Mouse (Mus musculus) CH12.LX (cell line): ENCODE results near the gene Fbrs. TPM values are rescaled to one million over a fixed set of nuclear protein-coding genes. Genes with fewer than 3 reads are reported as not detected.
"Not testable (repeated sequence)": the region's sequence is repeated elsewhere in the genome, so short reads cannot be mapped to it uniquely, and the experiment has no call there.

Experiments
- DNase-seq: peaks from one replicate; pipeline ENCODE4 v3.0.0-alpha.2; 2013; ENCODE audit errors: extremely low read depth
- H3K27ac ChIP-seq: 2 replicates; pipeline ENCODE4 v1.5.1; 2012; ENCODE audit warnings: low read depth, mild to moderate bottlenecking, control low read depth, moderate library complexity; ENCODE audit not compliant: insufficient read depth
- H3K27me3 ChIP-seq: replicated peaks from 2 replicates; pipeline ENCODE3; 2012; ENCODE audit warnings: inconsistent platforms
- H3K36me3 ChIP-seq, 2 experiments: replicated peaks in 1 of 2; 2 replicates each; pipeline versions ENCODE3 to v1.6.1; 2012; ENCODE audit warnings: inconsistent platforms in 1 of 2, low read length in 1 of 2, mild to moderate bottlenecking in 1 of 2, mixed read lengths in 1 of 2, moderate library complexity in 1 of 2; ENCODE audit not compliant: control insufficient read depth in 1 of 2, insufficient read depth in 1 of 2
- H3K4me1 ChIP-seq, 2 experiments: 2 replicates each; pipeline ENCODE4 v1.6.1; 2012; ENCODE audit warnings: inconsistent platforms in 1 of 2, moderate library complexity in 1 of 2; ENCODE audit not compliant: insufficient read depth in 2 of 2, control insufficient read depth in 1 of 2
- H3K4me2 ChIP-seq: 2 replicates; pipeline ENCODE4 v1.6.1; 2012; ENCODE audit warnings: low read depth, mild to moderate bottlenecking, control low read depth; ENCODE audit not compliant: poor library complexity, insufficient read depth, severe bottlenecking
- H3K4me3 ChIP-seq, 3 experiments: fragments of 150-350 bp in 1 of 3; sonication (generic) in 1 of 3; replicated peaks in 1 of 3; 2 replicates each; pipeline versions ENCODE3 to v1.5.1; 2011 to 2012; ENCODE audit warnings: low read depth in 2 of 3, low read length in 2 of 3, mild to moderate bottlenecking in 2 of 3, moderate library complexity in 2 of 3, control low read depth in 1 of 3, improper control_type of control experiment in 1 of 3, inconsistent platforms in 1 of 3, mixed read lengths in 1 of 3; ENCODE audit not compliant: poor library complexity in 1 of 3
- H3K79me2 ChIP-seq: replicated peaks from 2 replicates; pipeline ENCODE4 v1.6.1; 2012; ENCODE audit warnings: mild to moderate bottlenecking, moderate library complexity; ENCODE audit not compliant: control insufficient read depth, poor library complexity, insufficient read depth, severe bottlenecking; ENCODE audit errors: extremely low read depth
- H3K9ac ChIP-seq: 2 replicates; pipeline ENCODE4 v1.6.1; 2012; ENCODE audit warnings: low read depth, mild to moderate bottlenecking, control low read depth, moderate library complexity; ENCODE audit not compliant: insufficient read depth
- H3K9me3 ChIP-seq: replicated peaks from 2 replicates; pipeline ENCODE3; 2012; ENCODE audit warnings: low read length, inconsistent platforms, mixed read lengths
- BHLHE40 ChIP-seq: IDR thresholded peaks from 2 replicates; pipeline ENCODE4 v1.6.1; 2011; ENCODE audit warnings: mild to moderate bottlenecking, low read depth, low read length, improper control_type of control experiment
- CHD1 ChIP-seq: IDR thresholded peaks from 2 replicates; pipeline ENCODE4 v1.6.1; 2012; ENCODE audit warnings: low read depth, low read length, improper control_type of control experiment, inconsistent platforms
- E2F4 ChIP-seq: IDR thresholded peaks from 2 replicates; pipeline ENCODE4 v1.6.1; 2011; ENCODE audit warnings: low read depth, low read length, improper control_type of control experiment; ENCODE audit not compliant: insufficient replicate concordance
- EP300 ChIP-seq: IDR thresholded peaks from 2 replicates; pipeline ENCODE4 v1.6.1; 2011; ENCODE audit warnings: low read length, improper control_type of control experiment
- ETS1 ChIP-seq: conservative IDR thresholded peaks from 2 replicates; pipeline ENCODE4 v1.6.1; 2012; ENCODE audit warnings: low read depth, mild to moderate bottlenecking, inconsistent platforms, low read length, improper control_type of control experiment, moderate library complexity
- HCFC1 ChIP-seq: IDR thresholded peaks from 2 replicates; pipeline ENCODE4 v1.6.1; 2012; ENCODE audit warnings: low read depth, mild to moderate bottlenecking, inconsistent platforms, low read length, improper control_type of control experiment
- IRF4 ChIP-seq: IDR thresholded peaks from 2 replicates; pipeline ENCODE4 v1.6.1; 2014; ENCODE audit warnings: low read depth, mild to moderate bottlenecking, inconsistent platforms, low read length, improper control_type of control experiment
- JUND ChIP-seq: conservative IDR thresholded peaks from 2 replicates; pipeline ENCODE4 v1.6.1; 2011; ENCODE audit warnings: low read depth, low read length, improper control_type of control experiment
- MEF2A ChIP-seq: IDR thresholded peaks from 2 replicates; pipeline ENCODE4 v1.6.1; 2014; ENCODE audit warnings: low read depth, mild to moderate bottlenecking, inconsistent platforms, low read length, improper control_type of control experiment, borderline replicate concordance
- MXI1 ChIP-seq: IDR thresholded peaks from 2 replicates; pipeline ENCODE4 v1.6.1; 2011; ENCODE audit warnings: mild to moderate bottlenecking, low read depth, low read length, improper control_type of control experiment
- MYC ChIP-seq: IDR thresholded peaks from 2 replicates; pipeline ENCODE4 v1.6.1; 2011; ENCODE audit warnings: low read depth, mild to moderate bottlenecking, improper control_type of control experiment, low read length
- NRF1 ChIP-seq: IDR thresholded peaks from 2 replicates; pipeline ENCODE4 v1.6.1; 2014; ENCODE audit warnings: low read depth, mild to moderate bottlenecking, inconsistent platforms, low read length, improper control_type of control experiment, moderate library complexity
- PAX5 ChIP-seq: IDR thresholded peaks from 2 replicates; pipeline ENCODE4 v1.6.1; 2012; ENCODE audit warnings: low read length, inconsistent platforms, mixed read lengths
- POLR2A ChIP-seq: IDR thresholded peaks from 2 replicates; pipeline ENCODE4 v1.6.1; 2011; ENCODE audit warnings: low read depth, mild to moderate bottlenecking, improper control_type of control experiment, low read length
- POLR2AphosphoS2 ChIP-seq: IDR thresholded peaks from 2 replicates; pipeline ENCODE4 v1.6.1; 2011; ENCODE audit warnings: low read depth, low read length, improper control_type of control experiment
- RAD21 ChIP-seq: IDR thresholded peaks from 2 replicates; pipeline ENCODE4 v1.6.1; 2011; ENCODE audit warnings: low read depth, mild to moderate bottlenecking, low read length, improper control_type of control experiment, moderate library complexity
- RCOR1 ChIP-seq: conservative IDR thresholded peaks from 2 replicates; pipeline ENCODE4 v1.6.1; 2012; ENCODE audit warnings: low read depth, mild to moderate bottlenecking, inconsistent platforms, low read length, improper control_type of control experiment
- SIN3A ChIP-seq: IDR thresholded peaks from 2 replicates; pipeline ENCODE4 v1.6.1; 2012; ENCODE audit warnings: low read length, improper control_type of control experiment, inconsistent platforms
- SMC3 ChIP-seq: IDR thresholded peaks from 2 replicates; pipeline ENCODE4 v1.6.1; 2011; ENCODE audit warnings: low read depth, low read length, improper control_type of control experiment
- TBP ChIP-seq: conservative IDR thresholded peaks from 2 replicates; pipeline ENCODE4 v1.6.1; 2011; ENCODE audit warnings: low read depth, low read length, improper control_type of control experiment
- TCF12 ChIP-seq: IDR thresholded peaks from 2 replicates; pipeline ENCODE4 v1.6.1; 2014; ENCODE audit warnings: low read depth, mild to moderate bottlenecking, inconsistent platforms, low read length, improper control_type of control experiment
- UBTF ChIP-seq: IDR thresholded peaks from 2 replicates; pipeline ENCODE4 v1.6.1; 2012; ENCODE audit warnings: low read depth, mild to moderate bottlenecking, inconsistent platforms, low read length, improper control_type of control experiment, moderate library complexity
- USF1 ChIP-seq: IDR thresholded peaks from 2 replicates; pipeline ENCODE4 v1.6.1; 2014; ENCODE audit warnings: low read depth, mild to moderate bottlenecking, inconsistent platforms, low read length, improper control_type of control experiment
- USF2 ChIP-seq: conservative IDR thresholded peaks from 2 replicates; pipeline ENCODE4 v1.6.1; 2011; ENCODE audit warnings: low read depth, low read length, improper control_type of control experiment
- ZC3H11A ChIP-seq: IDR thresholded peaks from 2 replicates; pipeline ENCODE4 v1.6.1; 2012; ENCODE audit warnings: low read depth, mild to moderate bottlenecking, inconsistent platforms, low read length, improper control_type of control experiment
- ZMIZ1 ChIP-seq: IDR thresholded peaks from 2 replicates; pipeline ENCODE4 v1.6.1; 2012; ENCODE audit warnings: low read depth, mild to moderate bottlenecking, inconsistent platforms, low read length, improper control_type of control experiment
- ZNF384 ChIP-seq: IDR thresholded peaks from 2 replicates; pipeline ENCODE4 v1.6.1; 2012; ENCODE audit warnings: low read depth, low read length, improper control_type of control experiment, inconsistent platforms
- dilution Hi-C: fragments of 300-500 bp; cut with MboI; formaldehyde crosslinking; loops from 2 replicates; pipeline ENCODE4 v1.14.3; 2020; ENCODE audit warnings: low sequenced_read_pairs; ENCODE audit not compliant: extremely low pct_unique_long_range_greater_than_20kb, extremely low pct_ligation_motif_present
- in situ Hi-C: fragments of 300-500 bp; cut with MboI; formaldehyde crosslinking; loops from 3 replicates; pipeline ENCODE4 v1.14.3; 2019; ENCODE audit warnings: low sequenced_read_pairs, low pct_ligation_motif_present, low pct_unique_long_range_greater_than_20kb, mixed read lengths
- polyA plus RNA-seq: library from polyadenylated mRNA; unstranded; fragments of >175 nt; gene quantifications from 2 replicates; pipeline ENCODE4 v1.2.1, GENCODE M21; 2012; ENCODE audit warnings: low read depth; ENCODE audit not compliant: insufficient read length
- total RNA-seq, 2 experiments: library from RNA; depleted of rRNA; stranded (reverse); fragments of 300-350 nt in 1 of 2; fragments of >200 nt in 1 of 2; gene quantifications; 2 replicates each; pipeline ENCODE4 v1.2.3; 2012 to 2014

Gene Fbrs
- total and polyA plus RNA-seq, 3 experiments, result 6.7 to 66.7 (median 14.4) TPM

GRCm38 (mm10) chr7:127465191-127465590, 13.8 kb upstream of the Fbrs start:
- no peak for DNase-seq
- Histone ChIP-seq H3K4me1 (peaks cover 2 to 27% of the 10 kb centered on the region in 2 experiments; a peak in 2 of 4 replicates), H3K9me3 (peaks cover 16% of the 10 kb centered on the region), H3K27me3 (no peaks in the 10 kb centered on the region), H3K9ac (no peak overlapping the region), H3K36me3 (peaks cover 22 to 51% of the 10 kb centered on the region in 2 experiments), H3K4me3 (no peak overlapping the region), H3K4me2 (no peak overlapping the region), H3K79me2 (peaks cover 6% of the 10 kb centered on the region), H3K27ac (no peak overlapping the region)
- in situ Hi-C loops, result no loop called here
- TF ChIP-seq MYC, result no peak
- TF ChIP-seq JUND, result no peak
- TF ChIP-seq UBTF, result no peak
- no peak for TF ChIP-seq EP300
- no peak for TF ChIP-seq POLR2AphosphoS2
- TF ChIP-seq ZMIZ1, result no peak
- TF ChIP-seq BHLHE40, result no peak
- no peak for TF ChIP-seq E2F4
- no peak for TF ChIP-seq NRF1
- no peak for TF ChIP-seq POLR2A
- TF ChIP-seq TBP, result no peak
- no peak for TF ChIP-seq SMC3
- TF ChIP-seq SIN3A, result no peak
- dilution Hi-C loops, result no loop called here

- H3K27me3 ChIP-seq, H3K79me2 ChIP-seq, dilution Hi-C loops, H3K4me2 ChIP-seq, H3K27ac ChIP-seq, in situ Hi-C loops, H3K4me3 ChIP-seq, DNase-seq, H3K9ac ChIP-seq: not testable (repeated sequence)
- Histone ChIP-seq H3K9me3 (peaks cover 16% of the 10 kb centered on the region), H3K36me3 (peaks cover 20 to 46% of the 10 kb centered on the region in 2 experiments), H3K4me1 (peaks cover 2 to 22% of the 10 kb centered on the region in 2 experiments; a peak in 2 of 4 replicates)
Observed at GRCm38 (mm10) chr7:127465670-127466069, 13.3 kb upstream of the Fbrs start.

- DNase-seq, result no peak
- Histone ChIP-seq H3K36me3 (peaks cover 19 to 39% of the 10 kb centered on the region in 2 experiments), H3K79me2 (peaks cover 4% of the 10 kb centered on the region), H3K9me3 (peaks cover 16% of the 10 kb centered on the region), H3K4me3 (no peak overlapping the region), H3K9ac (no peak overlapping the region), H3K27me3 (no peaks in the 10 kb centered on the region), H3K4me2 (no peak overlapping the region), H3K4me1 (peaks cover 0 to 13% of the 10 kb centered on the region in 2 experiments; a peak in 2 of 4 replicates), H3K27ac (no peak overlapping the region)
- TF ChIP-seq PAX5 (no peak), USF2 (no peak), JUND (no peak), MEF2A (no peak), MXI1 (no peak), RCOR1 (no peak), EP300 (no peak), CHD1 (no peak), NRF1 (no peak), USF1 (no peak), SMC3 (no peak), TCF12 (no peak), RAD21 (no peak), ZNF384 (no peak), ZC3H11A (no peak), E2F4 (no peak), HCFC1 (no peak), IRF4 (no peak), ETS1 (no peak)
- in situ Hi-C loops (no loop called here), dilution Hi-C loops (no loop called here)
Observed at GRCm38 (mm10) chr7:127466606-127467005, 12.4 kb upstream of the Fbrs start.
